Mouse (Mus musculus) c-Kit-negative CD71-positive TER-119-positive erythroid progenitor cells, embryonic 14.5 days (primary cell): ENCODE measurements around the gene Rgs8.

ENCODE experiments used
- DNase-seq: peaks from one replicate; pipeline ENCODE4 v3.0.0-alpha.2; 2013; ENCODE audit warnings: low read depth, low spot score

The Rgs8 gene

GRCm38 (mm10) chr1:153675591-153675990 lies 22.8 kb downstream of the Rgs8 start:
- no peak for DNase-seq

DNA sequence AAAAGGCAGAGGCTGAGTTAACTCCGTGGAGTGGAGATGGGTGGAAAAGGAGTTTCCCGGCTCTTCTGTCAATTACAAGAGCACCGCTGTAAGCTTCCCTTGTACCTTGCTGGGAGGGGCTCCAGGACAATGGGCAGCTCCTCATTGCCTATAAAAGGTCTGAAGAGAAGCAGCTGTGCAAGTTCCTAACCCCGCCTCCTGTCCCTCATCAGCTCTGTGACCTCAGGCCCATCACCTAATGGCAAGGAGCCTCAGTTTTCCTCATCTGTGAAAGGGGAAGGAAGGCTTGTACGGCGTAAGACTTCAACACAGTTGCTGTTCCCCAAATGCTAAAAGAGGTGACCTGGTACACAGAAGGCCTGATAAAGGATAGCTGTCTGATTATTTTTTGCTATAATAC lies 24.8 kb downstream of the Rgs8 start:
- DNase-seq = no peak

- no peak for DNase-seq
Measured at GRCm38 (mm10) chr1:153679147-153679546, 26.3 kb downstream of the Rgs8 start.

DNA sequence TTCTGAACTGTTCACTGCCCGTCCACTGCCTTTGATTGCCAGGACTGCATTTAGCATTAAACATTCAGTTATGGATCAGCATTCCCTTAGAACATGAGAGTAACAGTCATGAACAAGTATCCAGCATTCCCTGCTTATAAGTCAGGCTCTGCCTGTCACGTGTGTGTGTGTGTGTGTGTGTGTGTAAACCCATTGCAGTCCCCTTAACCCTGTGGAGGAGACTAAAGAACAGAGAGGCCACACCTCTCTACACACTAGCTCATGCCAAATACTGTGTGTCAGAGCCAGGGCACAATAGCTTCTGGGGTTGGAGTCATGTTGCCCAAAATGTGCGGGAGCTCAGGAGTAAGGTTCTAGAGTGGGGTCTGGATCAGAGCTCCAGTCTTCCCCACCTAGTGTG lies 26.8 kb downstream of the Rgs8 start:
- no peak for DNase-seq

- no peak for DNase-seq
Measured at GRCm38 (mm10) chr1:153680363-153680762, 27.5 kb downstream of the Rgs8 start.

- no peak for DNase-seq
Measured at GRCm38 (mm10) chr1:153681036-153681435, 28.2 kb downstream of the Rgs8 start.

DNA sequence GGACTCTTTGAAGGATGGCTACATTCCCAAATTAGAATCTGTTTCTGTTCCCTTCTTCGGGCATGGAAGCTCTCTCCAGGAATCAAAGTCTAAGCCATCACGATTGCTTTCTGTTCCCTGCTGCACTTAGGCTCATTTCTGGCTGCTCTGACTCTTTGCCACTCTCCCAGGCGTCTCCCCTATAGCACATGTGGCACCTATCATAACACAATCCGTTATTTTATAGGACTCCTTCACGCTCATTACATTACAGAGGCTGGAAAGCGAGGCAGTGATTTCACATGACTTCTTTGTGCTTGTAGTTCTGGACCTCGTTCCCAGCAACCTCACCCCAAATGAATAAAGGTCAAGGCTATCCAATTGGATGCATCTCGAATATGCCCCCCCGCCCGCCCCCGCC lies 30.4 kb downstream of the Rgs8 start:
- no peak for DNase-seq

DNA sequence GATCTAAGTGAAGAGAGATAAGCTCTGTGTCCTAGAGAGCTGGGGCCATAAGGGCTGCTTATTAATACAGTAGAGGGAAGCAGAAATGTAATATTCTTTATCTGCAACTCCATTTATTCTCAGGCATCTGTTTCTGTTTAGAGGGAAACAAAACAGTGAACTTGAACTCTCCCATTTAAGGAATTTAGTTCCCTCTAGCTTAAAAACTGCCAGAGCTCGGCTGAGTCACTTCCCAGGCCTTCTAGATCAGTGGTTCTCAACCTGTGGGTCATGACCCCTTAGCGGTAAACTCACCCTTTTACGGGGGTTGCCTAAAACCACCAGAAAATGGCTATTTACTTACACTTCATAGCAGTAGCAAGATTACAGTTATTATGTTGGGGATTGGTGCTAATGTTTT lies 32.8 kb downstream of the Rgs8 start:
- DNase-seq = no peak

GRCm38 (mm10) chr1:153692526-153692925 lies 39.7 kb downstream of the Rgs8 start:
- DNase-seq = no peak

- no peak for DNase-seq
Measured at GRCm38 (mm10) chr1:153694372-153695120, 41.7 kb downstream of the Rgs8 start.

- no peak for DNase-seq
Measured at GRCm38 (mm10) chr1:153695398-153695797, 42.6 kb downstream of the Rgs8 start.

GRCm38 (mm10) chr1:153696093-153696492 lies 43.3 kb downstream of the Rgs8 start:
- no peak for DNase-seq

DNA sequence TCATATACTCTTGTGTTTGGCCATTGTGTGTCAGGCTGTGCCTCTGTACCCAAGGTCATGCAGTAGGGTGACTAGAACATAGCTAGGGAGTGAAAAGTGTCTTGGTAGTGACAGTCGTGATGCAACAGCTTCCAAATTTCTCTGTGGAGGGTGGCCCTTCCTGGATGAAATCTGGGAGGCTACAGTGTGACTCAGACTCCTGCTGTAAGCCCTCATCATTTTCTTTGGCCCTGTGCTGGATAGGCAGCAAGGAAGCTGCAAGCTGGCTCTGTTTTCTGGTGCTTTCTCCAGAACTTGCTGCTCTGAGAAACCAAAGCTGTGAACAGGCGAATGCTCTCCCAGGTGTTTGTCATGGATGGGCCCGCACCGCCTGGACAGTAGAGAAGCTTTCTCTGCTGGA lies 43.7 kb downstream of the Rgs8 start:
- no peak for DNase-seq

DNA sequence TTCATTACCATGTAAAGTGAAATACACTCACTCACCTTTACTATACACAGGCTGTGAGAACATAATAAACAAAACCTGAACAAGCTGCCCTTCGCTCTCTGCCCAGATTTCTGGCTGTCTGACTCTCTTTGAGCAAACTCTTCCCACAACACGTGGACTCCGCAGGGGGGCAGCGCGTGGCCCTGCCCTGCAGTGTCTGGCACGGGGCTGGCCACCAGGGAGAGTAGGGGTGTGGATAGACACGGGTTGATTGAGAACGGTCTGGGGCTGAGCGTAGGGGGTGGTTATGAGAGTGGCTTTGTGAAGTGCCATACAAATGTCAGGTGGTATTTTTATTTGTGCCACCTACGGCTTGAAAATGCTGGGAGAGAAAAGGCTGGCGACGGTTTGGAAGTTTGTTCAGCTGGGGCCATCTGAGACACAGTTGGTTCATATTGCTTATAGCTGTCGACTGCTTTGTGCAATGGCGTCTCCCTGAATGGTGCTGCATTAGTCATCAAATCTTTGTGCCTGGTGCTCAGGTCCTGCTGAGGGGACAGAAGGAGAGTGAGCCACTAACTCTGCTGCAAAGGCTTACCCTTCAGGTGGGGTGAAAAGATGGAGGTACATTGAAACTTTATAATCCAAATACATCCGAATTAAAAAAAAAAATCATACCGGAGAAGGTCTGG lies 44.9 kb downstream of the Rgs8 start:
- DNase-seq = no peak

DNA sequence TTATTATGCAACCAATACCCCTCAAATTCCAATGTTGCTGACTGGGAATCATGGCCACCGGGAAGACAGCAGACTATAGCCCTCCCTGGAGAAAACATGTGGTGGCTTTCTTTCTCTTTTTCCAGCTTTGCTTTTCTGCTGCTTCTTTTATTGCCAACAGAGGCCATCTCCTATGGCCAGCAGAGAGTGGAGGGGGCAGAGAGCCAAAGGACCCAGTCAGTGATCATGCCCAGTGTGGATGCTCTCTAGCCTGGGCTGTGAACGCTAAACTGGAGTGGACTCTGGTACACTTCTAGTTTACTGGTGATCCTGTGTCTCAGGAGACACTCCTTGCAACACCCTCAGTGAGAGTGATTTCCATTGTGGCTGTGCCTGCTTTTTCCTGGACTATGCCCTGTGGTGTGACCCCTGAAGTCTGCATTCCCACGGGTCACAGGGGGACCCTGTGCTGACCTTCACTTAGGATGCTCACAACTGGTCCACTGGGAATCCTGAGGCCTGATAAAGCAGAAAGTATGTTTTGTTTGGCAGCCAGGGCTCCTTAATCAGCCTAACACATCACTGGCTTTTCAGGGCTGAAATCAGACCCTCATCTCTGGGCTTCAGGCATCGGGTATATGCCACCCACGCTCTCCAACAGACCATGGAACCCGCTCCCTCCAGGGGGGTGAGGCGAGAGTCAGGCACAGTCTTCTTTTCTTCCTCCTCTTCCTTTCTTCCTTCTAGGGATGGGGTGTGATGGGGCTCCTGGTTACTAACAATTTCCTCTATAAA lies 45.7 kb downstream of the Rgs8 start:
- DNase-seq = no peak

DNA sequence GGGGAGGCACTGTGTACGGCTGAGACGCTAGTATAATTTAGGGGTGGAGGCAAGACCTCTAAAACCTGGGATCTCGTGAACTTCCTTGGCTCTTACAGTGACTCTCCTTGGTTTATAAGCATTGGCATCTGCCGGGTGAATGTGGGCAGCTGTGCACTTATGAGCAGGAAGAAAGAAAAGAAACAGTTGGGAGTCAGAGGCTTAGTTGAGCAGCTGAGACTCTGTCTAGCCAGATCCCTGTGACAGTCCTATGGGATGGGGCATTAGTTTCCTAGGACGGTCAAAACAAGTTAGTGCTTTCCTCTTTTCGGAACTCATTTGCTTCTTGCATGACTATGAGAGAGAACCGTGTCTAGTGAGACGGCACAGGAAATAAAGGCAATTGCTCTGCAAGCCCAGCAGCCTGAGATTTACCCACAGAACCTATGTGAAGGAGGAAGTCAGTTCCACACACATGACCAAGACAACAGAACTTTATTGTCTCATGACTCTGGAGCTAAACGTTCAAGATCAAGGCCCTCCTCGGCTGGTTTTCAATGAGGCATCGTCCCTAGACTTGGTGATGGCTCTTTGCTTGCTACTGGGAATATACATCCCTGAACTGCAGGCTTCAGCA lies 47.7 kb downstream of the Rgs8 start:
- no peak for DNase-seq

DNA sequence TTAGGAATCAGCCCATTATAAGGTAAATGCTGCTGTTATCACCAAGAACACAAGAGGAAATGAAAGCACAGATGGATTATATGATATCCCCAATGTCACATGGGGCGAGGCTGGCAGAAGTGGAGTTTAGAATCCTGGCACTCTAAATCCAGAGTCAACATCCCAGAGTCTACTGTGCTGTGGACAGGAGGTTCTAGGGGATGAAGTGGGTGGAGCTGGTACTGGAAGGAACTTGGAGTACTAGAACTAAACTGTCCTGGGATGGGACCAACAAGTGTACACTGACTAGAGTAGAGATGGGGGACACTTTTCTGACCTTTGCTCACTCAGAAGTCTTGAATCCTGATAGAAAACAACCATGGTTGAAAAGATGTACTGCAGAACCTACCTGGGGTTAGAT lies 48.6 kb downstream of the Rgs8 start:
- DNase-seq = no peak

GRCm38 (mm10) chr1:153702166-153702852 lies 49.5 kb downstream of the Rgs8 start:
- no peak for DNase-seq

DNA sequence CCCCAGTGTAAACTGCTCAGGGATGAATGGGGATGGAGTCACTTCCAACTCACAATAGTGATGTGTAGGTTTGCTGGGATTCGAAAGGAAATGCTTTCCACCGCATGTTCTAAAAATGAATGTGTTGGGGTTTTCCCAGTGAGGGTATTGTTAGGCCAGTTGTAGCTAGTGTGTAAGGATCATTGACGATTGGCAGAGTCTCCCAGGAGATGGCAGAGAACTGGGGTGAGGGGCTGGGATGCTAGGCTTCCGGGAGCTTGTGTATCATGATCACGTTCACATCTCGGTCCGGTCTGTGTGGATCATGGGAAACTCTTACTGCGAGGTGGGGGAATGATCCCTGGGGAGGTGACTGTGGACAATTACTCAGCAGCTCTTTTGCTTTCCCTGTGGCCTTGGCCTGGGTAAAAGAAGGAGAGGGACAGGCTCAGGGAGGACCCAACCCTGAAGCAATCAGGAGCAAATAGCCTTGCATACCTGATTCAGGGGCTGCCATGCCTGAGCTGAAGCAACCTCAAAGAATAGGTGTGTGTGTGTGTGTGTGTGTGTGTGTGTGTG lies 50.1 kb downstream of the Rgs8 start:
- no peak for DNase-seq

GRCm38 (mm10) chr1:153703445-153703991 lies 50.7 kb downstream of the Rgs8 start:
- DNase-seq = no peak

- DNase-seq = no peak
Measured at GRCm38 (mm10) chr1:153704174-153704573, 51.3 kb downstream of the Rgs8 start.
